Mouse (Mus musculus) CH12.LX (cell line): ENCODE measurements around the gene Cstad.

Source experiments
- BHLHE40 ChIP-seq: IDR thresholded peaks from 2 replicates; pipeline ENCODE4 v1.6.1; 2011; ENCODE audit warnings: mild to moderate bottlenecking, low read depth, low read length, improper control_type of control experiment
- CHD2 ChIP-seq: IDR thresholded peaks from 2 replicates; pipeline ENCODE4 v1.6.1; 2011; ENCODE audit warnings: low read length, improper control_type of control experiment
- CTCF ChIP-seq, 2 experiments: IDR thresholded peaks in 1 of 2; conservative IDR thresholded peaks in 1 of 2; 2 replicates each; pipeline ENCODE4 v1.5.1; 2011 to 2012; ENCODE audit warnings: low read depth in 2 of 2, low read length in 2 of 2, improper control_type of control experiment in 1 of 2, inconsistent platforms in 1 of 2, mild to moderate bottlenecking in 1 of 2, moderate library complexity in 1 of 2
- EP300 ChIP-seq: IDR thresholded peaks from 2 replicates; pipeline ENCODE4 v1.6.1; 2011; ENCODE audit warnings: low read length, improper control_type of control experiment
- ETS1 ChIP-seq: conservative IDR thresholded peaks from 2 replicates; pipeline ENCODE4 v1.6.1; 2012; ENCODE audit warnings: low read depth, mild to moderate bottlenecking, inconsistent platforms, low read length, improper control_type of control experiment, moderate library complexity
- HCFC1 ChIP-seq: IDR thresholded peaks from 2 replicates; pipeline ENCODE4 v1.6.1; 2012; ENCODE audit warnings: low read depth, mild to moderate bottlenecking, inconsistent platforms, low read length, improper control_type of control experiment
- JUND ChIP-seq: conservative IDR thresholded peaks from 2 replicates; pipeline ENCODE4 v1.6.1; 2011; ENCODE audit warnings: low read depth, low read length, improper control_type of control experiment
- NRF1 ChIP-seq: IDR thresholded peaks from 2 replicates; pipeline ENCODE4 v1.6.1; 2014; ENCODE audit warnings: low read depth, mild to moderate bottlenecking, inconsistent platforms, low read length, improper control_type of control experiment, moderate library complexity
- POLR2A ChIP-seq: IDR thresholded peaks from 2 replicates; pipeline ENCODE4 v1.6.1; 2011; ENCODE audit warnings: low read depth, mild to moderate bottlenecking, improper control_type of control experiment, low read length
- TBP ChIP-seq: conservative IDR thresholded peaks from 2 replicates; pipeline ENCODE4 v1.6.1; 2011; ENCODE audit warnings: low read depth, low read length, improper control_type of control experiment
- TCF12 ChIP-seq: IDR thresholded peaks from 2 replicates; pipeline ENCODE4 v1.6.1; 2014; ENCODE audit warnings: low read depth, mild to moderate bottlenecking, inconsistent platforms, low read length, improper control_type of control experiment
- USF1 ChIP-seq: IDR thresholded peaks from 2 replicates; pipeline ENCODE4 v1.6.1; 2014; ENCODE audit warnings: low read depth, mild to moderate bottlenecking, inconsistent platforms, low read length, improper control_type of control experiment
- ZKSCAN1 ChIP-seq: IDR thresholded peaks from 2 replicates; pipeline ENCODE4 v1.6.1; 2012; ENCODE audit warnings: low read depth, inconsistent platforms, low read length, improper control_type of control experiment, borderline replicate concordance
- ZMIZ1 ChIP-seq: IDR thresholded peaks from 2 replicates; pipeline ENCODE4 v1.6.1; 2012; ENCODE audit warnings: low read depth, mild to moderate bottlenecking, inconsistent platforms, low read length, improper control_type of control experiment

GRCm38 (mm10) chr2:30607941-30608340 lies 13.1 kb downstream of the Cstad start:
- TF ChIP-seq TBP (no peak), HCFC1 (no peak), CHD2 (no peak), ZKSCAN1 (no peak), CTCF (conservative IDR thresholded peaks at IDR 0.05 in 1 of 2, IDR thresholded peaks at IDR 0.05 in 1 of 2; ENCODE audit: low read depth in 2 of 2, low read length in 2 of 2) (no peak), NRF1 (no peak), ZMIZ1 (no peak), USF1 (no peak), EP300 (no peak), BHLHE40 (no peak), TCF12 (no peak), JUND (no peak), POLR2A (no peak), ETS1 (no peak)
